ENCODE assay signal across 8 mouse cellular contexts in genomic region chr19:4231253-4232185, GRCm38 (mm10). TPM values are rescaled to one million over a fixed set of nuclear protein-coding genes. Genes with fewer than 3 reads are reported as not detected.
DNase-seq lines count a peak whose midpoint lies in the region; ATAC-seq and TF ChIP-seq lines count a peak whose summit lies in the region.

Pold4 (plus strand) TSS chr19:4231899.

- H3K9me3 ChIP-seq in kidney, embryonic 15.5 days (replicated peaks): no peaks in the 10 kb centered on the region

- WGBS in kidney, embryonic 15.5 days: 10% methylated on average over 26 of the region's 26 CpGs

- no peaks in the 10 kb centered on the region; the same call in 1 of the 2 replicates for H3K27me3 ChIP-seq in kidney, embryonic 15.5 days

- TF ChIP-seq POLR2A in bone marrow macrophage, adult 2 months (IDR thresholded peaks at IDR 0.05; ENCODE audit: borderline replicate concordance, low read depth, low read length): no peak; the same call in 1 of the 2 replicates
- peak; percentile 81 for TF ChIP-seq POLR2A in embryonic fibroblast, embryonic 13.5 days (IDR thresholded peaks at IDR 0.05; ENCODE audit: low read depth, low read length)

- H3K9ac ChIP-seq in kidney, embryonic 15.5 days: peak within 1 kb of the TSS; percentile 53

- DNase-seq in A20 (ENCODE audit: low read depth, low spot score) (peak; percentile 99), liver (peak; percentile 96)
- DNase-seq in heart, adult 9 months (ENCODE audit: low spot score in 2 of 2): peak; percentile 98 to 99
- DNase-seq in spleen, postnatal 4 days (ENCODE audit: low spot score in 2 of 2): peak; percentile 95 to 96

- ATAC-seq in kidney, embryonic 15.5 days (replicated peaks; ENCODE audit: low FRiP score): peak; percentile 82
- peak; percentile 76 for ATAC-seq in monocyte, adult 5-6 weeks (replicated peaks; ENCODE audit: insufficient number of reproducible peaks, low FRiP score, low TSS enrichment, poor library complexity, severe bottlenecking)

- H3K4me2 ChIP-seq in kidney, embryonic 15.5 days: peak within 1 kb of the TSS; percentile 67

- H3K36me3 ChIP-seq in kidney, embryonic 15.5 days: no peaks in the 10 kb centered on the region

- peak within 1 kb of the TSS; percentile 56 for H3K4me3 ChIP-seq in bone marrow macrophage, adult 2 months (ENCODE audit: insufficient read depth, low read length)
- H3K4me3 ChIP-seq in embryonic fibroblast, embryonic 13.5 days (ENCODE audit: insufficient read depth, low read length): peak within 1 kb of the TSS; percentile 56
- H3K4me3 ChIP-seq in kidney, embryonic 15.5 days (replicated peaks): peak within 1 kb of the TSS; percentile 53

- TF ChIP-seq CTCF in bone marrow macrophage, adult 2 months (IDR thresholded peaks at IDR 0.05; ENCODE audit: low read depth, low read length): no peak
- TF ChIP-seq CTCF in embryonic fibroblast, embryonic 13.5 days (IDR thresholded peaks at IDR 0.05; ENCODE audit: borderline replicate concordance, insufficient read depth, low read length): no peak

- H3K27ac ChIP-seq in bone marrow macrophage, adult 2 months (ENCODE audit: insufficient read depth, low read depth, low read length): peak within 1 kb of the TSS; percentile 94
- H3K27ac ChIP-seq in embryonic fibroblast, embryonic 13.5 days (ENCODE audit: insufficient read depth, low read length): peak within 1 kb of the TSS; percentile 85
- H3K27ac ChIP-seq in kidney, embryonic 15.5 days: peak within 1 kb of the TSS; percentile 95

- peaks cover 24% of the 10 kb centered on the region for H3K4me1 ChIP-seq in bone marrow macrophage, adult 2 months (ENCODE audit: control insufficient read depth, insufficient read depth, low read length)
- H3K4me1 ChIP-seq in embryonic fibroblast, embryonic 13.5 days (ENCODE audit: control insufficient read depth, insufficient read depth, low read length): peaks cover 10% of the 10 kb centered on the region
- H3K4me1 ChIP-seq in kidney, embryonic 15.5 days: peaks cover 51% of the 10 kb centered on the region

RNA-seq across cellular contexts. Expression of gene Pold4, which starts in this region (rescaled TPM):
- polyA plus RNA-seq in bone marrow macrophage, adult 2 months (2012; ENCODE audit: insufficient read depth, insufficient read length, missing spikeins): 77.5 and 93.5 TPM in 2 replicates
- 55.2 and 55.8 TPM in 2 replicates for polyA plus RNA-seq in embryonic fibroblast, embryonic 13.5 days (2011; ENCODE audit: insufficient read length, low read depth, missing spikeins)
- 23.2 and 27.4 TPM in 2 replicates for polyA plus RNA-seq in kidney, embryonic 15.5 days (2015; fragmentation: Nextera tagmentation; extraction: Ambion mirVana)
- 94.0 to 149 TPM (median 107 TPM) in 3 replicates for total RNA-seq in monocyte, adult 5-6 weeks (2017)

Comparison
In these comparisons a context has a peak if more than half of its experiments do, and no peak if none do; other contexts are left out.
1. Peak in every context shown above with its lines: DNase-seq, ATAC-seq, H3K4me3 ChIP-seq and H3K27ac ChIP-seq.